Comparison of ENCODE assay signal across 30 mouse cellular contexts in genomic region chr12:35025916-35026432, GRCm38 (mm10). TPM values are rescaled to one million over a fixed set of nuclear protein-coding genes. Genes with fewer than 3 reads are reported as not detected.
DNase-seq lines count a peak whose midpoint lies in the region; ATAC-seq and TF ChIP-seq lines count a peak whose summit lies in the region.
"Had no signal": no experiment of that assay in that cellular context is flagged by ENCODE, and none has a peak within 500 bp of the region (broad histone marks: within the 10 kb centered on the region; RNA-seq: fewer than 3 reads in every experiment).

No protein-coding gene starts in this region.

- DNase-seq in kidney, adult 18-20 months: no peak
- DNase-seq in B cell, adult 2 months: peak; percentile 33 to 38
- DNase-seq in thymus, adult 2 months: no peak
- DNase-seq in gastrocnemius, adult 18-20 months (ENCODE audit: low spot score): no peak
- DNase-seq in layer of hippocampus, adult 2 months (ENCODE audit: low spot score in 2 of 2): no peak
- DNase-seq: adrenal gland, postnatal 10 days; cerebellum, adult 2 months; forebrain, postnatal 0 days; gastrocnemius, postnatal 36 days; heart, postnatal 36 days; liver, embryonic 13.5 days; lung, embryonic 14.5 days; right cerebral cortex, postnatal 25 days; spleen, adult 18-20 months; thymus, postnatal 25 days had no signal

- peak overlapping the region; percentile 23; the same call in 1 of the 2 replicates for H3K27ac ChIP-seq in kidney, embryonic 16.5 days (ENCODE audit: low read length)
- H3K27ac ChIP-seq in thymus, adult 2 months (ENCODE audit: control insufficient read depth, insufficient read depth, low read length): no peak overlapping the region
- H3K27ac ChIP-seq in layer of hippocampus, adult 2 months: no peak overlapping the region
- H3K27ac ChIP-seq: embryonic facial prominence, embryonic 10.5 days; forebrain, embryonic 10.5 days; heart, embryonic 15.5 days; hindbrain, embryonic 14.5 days; left cerebral cortex, adult 2 months; liver, embryonic 13.5 days had no signal

- no peaks in the 10 kb centered on the region for H3K27me3 ChIP-seq in kidney, embryonic 16.5 days (ENCODE audit: insufficient read depth, low read length)
- no peaks in the 10 kb centered on the region for H3K27me3 ChIP-seq in thymus, adult 2 months (ENCODE audit: control insufficient read depth, insufficient read depth, low read length)
- H3K27me3 ChIP-seq: CH12.LX; heart, embryonic 15.5 days; liver, embryonic 13.5 days had no signal

- no peak overlapping the region for H3K4me2 ChIP-seq in kidney, embryonic 16.5 days (replicated peaks; ENCODE audit: low read depth, low read length)
- H3K4me2 ChIP-seq: heart, embryonic 15.5 days; hindbrain, embryonic 14.5 days; liver, embryonic 13.5 days; lung, embryonic 14.5 days had no signal

- no peak for ATAC-seq in kidney, embryonic 16.5 days (ENCODE audit: low FRiP score, low TSS enrichment)
- peak; percentile 93 to 96 for ATAC-seq in hematopoietic stem cell, adult 5-6 weeks (replicated peaks in 1 of 2; ENCODE audit: insufficient read depth in 1 of 2, low FRiP score in 2 of 2, low TSS enrichment in 1 of 2, low read depth in 1 of 2, poor library complexity in 2 of 2, severe bottlenecking in 2 of 2)
- ATAC-seq in megakaryocyte progenitor cell, adult 5-6 weeks (replicated peaks; ENCODE audit: poor library complexity): peak; percentile 97
- ATAC-seq: forebrain, postnatal 0 days had no signal

- no peaks in the 10 kb centered on the region for H3K36me3 ChIP-seq in kidney, embryonic 16.5 days (ENCODE audit: insufficient read depth, low read length)
- no peaks in the 10 kb centered on the region for H3K36me3 ChIP-seq in thymus, adult 2 months (ENCODE audit: control insufficient read depth, insufficient read depth, low read length)
- H3K36me3 ChIP-seq: embryonic facial prominence, embryonic 10.5 days; forebrain, embryonic 10.5 days; heart, embryonic 15.5 days; liver, embryonic 13.5 days had no signal

- no peak overlapping the region for H3K4me3 ChIP-seq in kidney, embryonic 16.5 days (ENCODE audit: low read length)
- H3K4me3 ChIP-seq in thymus, adult 2 months (ENCODE audit: control insufficient read depth, insufficient read depth, low read length): no peak overlapping the region
- H3K4me3 ChIP-seq in layer of hippocampus, adult 2 months: no peak overlapping the region
- H3K4me3 ChIP-seq: embryonic facial prominence, embryonic 10.5 days; forebrain, embryonic 10.5 days; heart, embryonic 15.5 days; left cerebral cortex, adult 2 months; liver, embryonic 13.5 days had no signal

- H3K9ac ChIP-seq in kidney, embryonic 16.5 days (replicated peaks; ENCODE audit: low read length): no peak overlapping the region
- H3K9ac ChIP-seq: forebrain, postnatal 0 days; heart, embryonic 15.5 days; hindbrain, embryonic 14.5 days; liver, embryonic 13.5 days; lung, embryonic 14.5 days had no signal

- no peak for TF ChIP-seq POLR2A in thymus, adult 2 months (IDR thresholded peaks at IDR 0.05; ENCODE audit: control insufficient read depth, extremely low read depth, insufficient read depth, low read length, poor library complexity)

- H3K9me3 ChIP-seq in kidney, embryonic 16.5 days (ENCODE audit: low read length): no peaks in the 10 kb centered on the region
- H3K9me3 ChIP-seq: embryonic facial prominence, embryonic 10.5 days; forebrain, embryonic 10.5 days; heart, embryonic 15.5 days; liver, embryonic 13.5 days had no signal

- 64% methylated on average over 4 of the region's 4 CpGs for WGBS in kidney, embryonic 16.5 days
- 52% methylated on average over 4 of the region's 4 CpGs for WGBS in thymus, adult 2 months

- 0 out of 2 replicates have a peak, but pooled peaks cover 5% of the 10 kb centered on the region for H3K4me1 ChIP-seq in kidney, embryonic 16.5 days (ENCODE audit: insufficient read depth, low read length)
- no peaks in the 10 kb centered on the region for H3K4me1 ChIP-seq in thymus, adult 2 months (replicated peaks; ENCODE audit: control insufficient read depth, insufficient read depth, low read length)
- H3K4me1 ChIP-seq: embryonic facial prominence, embryonic 10.5 days; heart, embryonic 15.5 days; liver, embryonic 13.5 days had no signal

- TF ChIP-seq CTCF in thymus, adult 2 months (IDR thresholded peaks at IDR 0.05; ENCODE audit: borderline replicate concordance, control insufficient read depth, extremely low read depth, insufficient read depth, low read length, poor library complexity): no peak
- no peak for TF ChIP-seq CTCF in layer of hippocampus, adult 2 months (conservative IDR thresholded peaks at IDR 0.05)

RNA-seq across cellular contexts. Expression of gene Snx13, which starts 21.0 kb away (rescaled TPM):
- polyA plus RNA-seq in kidney, embryonic 16.5 days (2015; fragmentation: Nextera tagmentation; extraction: Ambion mirVana): 27.0 and 27.5 TPM in 2 replicates
- total RNA-seq in hematopoietic stem cell, adult 5-6 weeks (2017): 30.8 and 42.6 TPM in 2 replicates
- total RNA-seq in megakaryocyte progenitor cell, adult 5-6 weeks (2015): 16.9 and 20.6 TPM in 2 replicates
- 23.2 and 42.2 TPM in 2 replicates for total RNA-seq in megakaryocyte progenitor cell, adult 5-6 weeks (2017)
- polyA plus RNA-seq in thymus, adult 2 months (2012; rRNA removed): 5.1 and 5.5 TPM in 2 replicates
- total RNA-seq in gastrocnemius, adult 18-20 months (2021): 10 to 100 TPM; 54.3 to 56.0 TPM
- 10 to 100 TPM; 62.0 to 62.1 TPM for total RNA-seq in layer of hippocampus, adult 2 months (2021)

RNA-seq across cellular contexts. Expression of gene Prps1l1, which starts 41.4 kb away (rescaled TPM):
- polyA plus RNA-seq in kidney, embryonic 16.5 days (2015; fragmentation: Nextera tagmentation; extraction: Ambion mirVana): not detected in 2 replicates
- 1.0 TPM in 1 of 2 replicates, not detected in the other for total RNA-seq in hematopoietic stem cell, adult 5-6 weeks (2017)
- total RNA-seq in megakaryocyte progenitor cell, adult 5-6 weeks (2015): 0.32 and 0.79 TPM in 2 replicates
- 0.14 and 0.50 TPM in 2 replicates for total RNA-seq in megakaryocyte progenitor cell, adult 5-6 weeks (2017)
- polyA plus RNA-seq in thymus, adult 2 months (2012; rRNA removed): not detected in 2 replicates
- total RNA-seq in gastrocnemius, adult 18-20 months (2021): not detected
- total RNA-seq in layer of hippocampus, adult 2 months (2021): not detected
- total RNA-seq: adrenal gland, postnatal 10 days; CH12.LX; forebrain, postnatal 0 days; gastrocnemius, postnatal 36 days; heart, postnatal 36 days; layer of hippocampus, postnatal 10 days; left cerebral cortex, adult 2 months; left cerebral cortex, postnatal 36 days; midbrain, postnatal 0 days had no signal
- polyA plus RNA-seq: cerebellum, adult 2 months; forebrain, embryonic 10.5 days; forebrain, postnatal 0 days; heart, embryonic 15.5 days; hindbrain, embryonic 14.5 days; kidney, embryonic 14.5 days; large intestine, adult 2 months; limb, embryonic 14.5 days; lung, embryonic 14.5 days; midbrain, postnatal 0 days had no signal

Comparison
In these comparisons a context has a peak if more than half of its experiments do, and no peak if none do; other contexts are left out.
1. DNase-seq: peak in B cell, adult 2 months (2 of 2); none in kidney, adult 18-20 months (single experiment), thymus, adult 2 months (single experiment), gastrocnemius, adult 18-20 months (single experiment) and layer of hippocampus, adult 2 months (0 of 2).